Mouse (Mus musculus) cerebellum, adult (tissue): ENCODE measurements around the gene Eci3.
"Not testable (repeated sequence)": the region's sequence is repeated elsewhere in the genome, so short reads cannot be mapped to it uniquely, and the experiment has no call there.

ENCODE experiments used
- ATAC-seq: cut with Nextera tagmentation; 2 replicates; pipeline ENCODE4 v1.9.2; 2017; ENCODE audit warnings: mild to moderate bottlenecking, moderate library complexity, mixed read lengths; ENCODE audit not compliant: insufficient number of reproducible peaks, low FRiP score, low TSS enrichment

The Eci3 gene

DNA sequence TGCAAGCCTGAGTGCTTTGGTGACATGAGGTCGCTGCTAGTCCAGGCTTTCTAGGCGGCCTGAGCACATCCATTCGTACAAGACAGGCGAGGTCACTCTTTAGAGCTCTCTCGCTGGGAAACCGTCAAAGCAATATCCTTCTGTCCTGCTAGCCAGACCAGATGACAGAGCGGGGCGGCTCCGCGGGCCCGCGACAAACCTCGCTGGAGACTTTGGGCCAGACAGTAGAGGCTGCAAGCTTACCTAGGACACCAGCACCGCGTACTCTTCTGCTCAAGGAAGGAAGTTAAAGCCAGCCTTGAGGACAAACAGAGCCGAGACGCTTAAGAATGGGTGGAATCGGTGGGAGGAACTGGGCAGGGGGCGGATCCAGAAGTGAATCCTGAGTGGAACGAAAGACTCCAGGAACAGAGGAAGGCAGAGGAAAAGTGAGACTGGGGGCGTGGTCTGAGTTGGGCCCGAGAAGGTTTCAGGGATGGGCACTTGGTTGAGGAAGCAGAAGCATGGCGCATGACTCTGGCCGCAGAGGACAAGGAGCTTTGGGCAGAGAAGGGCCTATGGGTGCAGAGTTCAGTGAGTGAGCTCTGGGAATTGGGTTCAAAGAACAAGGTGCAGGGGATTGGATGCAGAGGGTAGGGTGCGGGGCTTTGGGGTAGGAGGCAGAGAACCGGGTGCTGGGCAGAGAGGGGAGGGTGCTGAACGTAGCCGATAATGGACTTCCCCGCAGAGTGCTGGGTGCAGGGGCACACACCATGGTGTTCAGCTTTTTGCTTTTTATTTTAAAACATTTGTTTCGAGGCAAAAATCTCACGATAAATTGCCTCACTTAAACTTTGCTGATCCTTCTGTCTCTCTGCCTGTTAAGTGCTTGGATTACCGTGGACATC lies at the start of gene Eci3:
Gene Eci3 (minus strand): TSS at position 300 of the 887 bp plus-strand sequence.
- ATAC-seq, result peak; percentile 31; the same call in 1 of the 2 replicates

DNA sequence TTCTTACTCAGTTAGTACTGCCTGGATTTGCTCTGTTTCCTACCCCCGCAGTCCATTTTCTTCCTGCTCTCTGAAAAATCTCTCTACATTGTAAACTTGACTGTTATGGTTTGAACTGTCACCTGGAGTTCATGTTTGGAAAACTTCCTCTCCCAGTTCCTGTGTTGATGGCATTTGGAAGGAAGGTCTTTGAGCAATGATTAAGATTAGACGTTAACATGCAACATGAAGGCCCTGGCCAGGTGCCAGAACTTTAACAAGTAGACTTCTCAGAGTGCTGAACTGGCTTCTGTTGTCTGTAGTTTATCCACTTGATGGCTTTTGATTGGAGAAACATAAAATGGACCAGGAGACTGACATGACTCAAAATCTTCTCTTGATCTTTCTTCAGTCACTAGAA lies 32.3 kb upstream of the Eci3 start:
- ATAC-seq, result no peak

DNA sequence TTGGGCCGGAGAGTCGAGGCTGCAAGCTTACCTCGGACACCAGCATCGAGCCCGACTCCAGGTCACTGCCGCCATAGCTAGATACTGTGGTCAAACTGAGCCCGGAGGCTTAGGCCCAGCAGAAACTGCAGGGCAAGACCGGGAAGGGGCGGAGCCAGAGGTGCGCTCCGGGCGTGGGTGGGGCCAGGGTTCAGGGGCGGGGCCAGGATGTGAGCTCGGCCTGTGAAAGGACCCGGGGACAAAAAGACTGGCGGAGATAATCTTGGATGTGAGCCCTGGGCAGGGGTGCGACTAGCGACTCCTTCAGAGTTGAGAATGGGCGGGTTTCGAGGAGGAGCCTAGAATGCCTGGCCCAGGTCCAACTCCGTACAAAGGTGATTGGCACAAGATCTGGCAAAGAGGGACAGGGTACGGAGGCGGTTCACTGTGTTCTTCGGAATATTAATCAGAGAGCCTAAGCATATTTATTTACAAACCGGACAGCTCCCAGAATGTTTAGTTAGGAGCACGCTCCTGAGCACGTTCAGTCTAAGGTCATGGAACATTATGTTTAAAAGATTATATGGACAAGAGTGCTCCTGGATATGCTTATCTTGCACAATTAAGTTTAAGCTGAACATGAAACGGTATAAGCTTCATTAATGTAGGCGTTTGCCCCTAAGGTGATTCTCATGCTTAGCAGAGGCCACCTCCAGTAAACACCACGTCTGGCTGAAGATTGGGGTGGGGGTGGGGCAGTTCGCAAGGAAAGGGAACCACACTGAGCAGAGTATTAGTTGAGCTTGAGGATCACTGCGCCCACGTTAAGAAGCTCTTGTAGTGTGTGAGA lies 30.6 kb upstream of the Eci3 start:
- peak; percentile 91 for ATAC-seq

DNA sequence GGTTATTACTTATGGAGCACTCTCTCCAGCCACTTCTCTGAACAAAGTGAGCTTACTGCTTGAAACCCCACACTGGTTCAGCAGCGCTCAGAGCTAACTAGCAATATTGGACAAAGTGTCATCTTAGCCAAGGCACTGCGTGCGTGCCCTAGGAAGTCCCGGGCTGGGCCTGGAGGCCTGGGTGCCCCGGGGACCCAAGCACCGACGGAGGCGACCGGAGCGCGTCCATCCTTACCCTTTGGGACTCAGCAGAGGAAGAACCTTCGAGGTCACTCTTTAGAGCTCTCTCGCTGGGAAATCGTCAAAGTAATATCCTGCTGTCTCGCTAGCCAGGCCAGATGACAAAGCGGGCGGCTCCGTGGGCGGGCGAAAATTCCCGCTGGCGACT lies 30.0 kb upstream of the Eci3 start:
- ATAC-seq, result peak; percentile 50

DNA sequence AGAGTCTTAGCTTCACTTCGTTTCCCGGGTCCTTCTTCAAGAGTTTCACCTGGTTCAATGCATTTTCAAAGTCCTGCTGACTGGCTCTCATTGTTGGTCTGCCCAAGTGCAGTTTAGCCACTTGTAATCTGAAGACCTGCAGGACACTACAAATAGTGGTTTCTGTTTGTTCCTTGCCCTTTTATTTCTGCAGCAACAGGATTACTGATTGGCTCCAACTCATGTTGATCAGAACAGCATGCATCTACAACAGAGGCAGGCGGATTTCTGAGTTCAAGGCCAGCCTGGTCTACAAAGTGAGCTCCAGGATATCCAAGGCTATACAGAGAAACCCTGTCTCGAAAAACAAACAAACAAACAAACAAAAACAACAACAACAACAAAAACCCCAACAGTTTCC lies 29.5 kb upstream of the Eci3 start:
- ATAC-seq, result no peak

DNA sequence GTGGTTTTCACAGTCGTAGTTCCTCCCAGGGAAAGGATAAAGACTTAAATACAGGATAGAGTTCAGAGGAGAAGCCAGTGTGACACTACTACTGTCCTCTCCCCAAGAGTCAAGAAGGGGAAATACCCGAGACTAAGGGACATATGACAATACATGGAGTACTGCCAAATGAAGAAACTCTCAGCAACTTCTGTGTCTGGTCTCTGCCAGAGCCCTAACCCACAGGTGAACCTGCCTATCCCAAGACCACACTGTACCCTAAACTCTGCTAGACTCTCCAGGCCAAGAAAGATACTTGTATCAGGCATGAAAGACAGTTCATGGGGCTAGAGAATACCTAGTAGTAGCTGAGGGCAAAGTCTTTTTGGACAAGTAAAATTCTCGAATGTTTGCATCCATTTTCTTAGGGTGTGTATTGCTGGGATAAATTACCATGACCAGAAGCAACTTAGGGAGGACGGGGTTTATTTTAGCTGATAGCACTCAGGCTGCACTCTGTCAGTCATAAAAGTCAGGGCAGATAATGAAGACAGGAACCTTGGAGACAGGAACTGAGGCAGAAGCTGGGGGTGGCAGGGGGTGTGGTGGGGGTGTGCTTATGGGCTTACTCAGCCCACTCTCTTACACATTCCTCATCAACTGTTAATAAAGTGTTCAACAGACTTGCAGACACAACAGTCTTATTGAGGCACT lies 28.1 kb upstream of the Eci3 start:
- ATAC-seq, result no peak

DNA sequence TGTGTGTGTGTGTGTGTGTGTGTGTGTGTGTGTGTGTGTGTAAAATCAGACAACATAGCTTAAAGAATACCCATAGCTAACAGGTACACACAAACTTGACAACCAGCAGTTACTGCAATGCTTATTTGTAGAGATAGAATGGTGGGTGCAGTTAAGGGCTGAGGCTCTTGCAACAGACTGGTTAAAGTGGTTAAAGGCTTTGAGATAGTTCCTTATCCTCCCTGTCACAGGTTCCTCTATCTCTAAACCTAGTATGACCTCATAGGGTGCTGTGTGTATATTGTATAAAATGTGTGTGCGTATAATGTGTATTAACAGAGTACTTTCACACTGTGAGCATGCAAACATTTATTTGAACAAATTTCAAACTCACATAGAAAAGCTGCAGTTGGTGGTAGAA lies 19.9 kb upstream of the Eci3 start:
- not testable (repeated sequence) for ATAC-seq

DNA sequence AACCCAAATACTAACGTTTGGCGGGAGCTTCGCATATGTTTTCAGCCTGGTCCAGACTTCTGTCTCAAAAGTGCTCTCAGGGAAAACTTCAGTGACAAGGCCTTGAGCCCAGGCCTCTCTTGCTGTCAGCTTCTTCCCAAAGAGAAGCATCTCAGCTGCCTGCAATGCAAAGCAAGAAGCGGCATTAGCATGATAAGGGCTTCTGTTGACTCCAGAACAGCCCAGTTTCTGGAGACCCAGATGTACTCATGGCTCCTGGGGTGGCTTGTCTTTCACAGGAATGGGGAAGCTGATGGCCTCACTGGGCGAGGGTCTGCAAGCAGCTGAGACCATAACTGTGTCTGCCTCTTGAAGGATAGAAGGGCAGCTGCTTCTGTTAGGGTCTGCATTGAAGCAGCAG lies 15.0 kb upstream of the Eci3 start:
- not testable (repeated sequence) for ATAC-seq

DNA sequence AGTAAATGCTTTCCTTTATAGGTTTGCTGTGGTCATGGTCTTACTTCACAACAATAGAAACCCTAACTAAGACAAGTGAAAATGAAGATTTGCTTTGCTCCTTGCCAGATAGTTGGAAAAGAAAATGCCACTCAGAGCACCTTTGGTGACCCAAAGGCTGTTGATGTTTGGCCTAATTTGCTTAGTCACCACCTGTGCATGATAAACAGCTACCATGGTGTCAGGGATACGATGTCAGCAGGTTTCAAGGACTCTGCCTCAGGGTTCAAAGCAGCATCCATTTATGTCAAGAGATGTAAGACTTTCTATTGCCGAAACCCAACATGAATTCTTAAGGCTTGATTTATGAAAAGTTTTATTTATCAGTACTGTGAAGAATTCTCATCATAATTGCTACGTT lies 13.8 kb upstream of the Eci3 start:
- ATAC-seq, result no peak

DNA sequence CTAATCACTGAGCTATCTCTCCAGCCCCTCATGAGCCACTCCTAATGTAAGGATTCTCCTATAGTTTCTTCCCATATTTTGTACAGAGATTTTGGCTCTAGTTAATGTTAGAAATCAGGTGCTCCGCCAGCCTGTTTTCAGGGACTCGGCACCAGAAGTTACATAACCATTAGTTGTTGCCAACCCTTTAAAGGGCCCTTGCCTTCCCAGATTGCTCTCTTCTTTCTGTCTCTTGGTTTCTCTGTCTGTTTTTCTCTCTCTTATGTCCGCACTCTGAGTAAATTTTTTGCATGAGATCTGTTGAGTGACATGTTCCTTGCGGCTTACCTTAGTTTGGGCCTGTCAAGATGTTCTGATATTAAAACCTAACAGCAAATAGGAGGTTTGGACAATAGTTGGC lies 12.5 kb upstream of the Eci3 start:
- no peak for ATAC-seq

DNA sequence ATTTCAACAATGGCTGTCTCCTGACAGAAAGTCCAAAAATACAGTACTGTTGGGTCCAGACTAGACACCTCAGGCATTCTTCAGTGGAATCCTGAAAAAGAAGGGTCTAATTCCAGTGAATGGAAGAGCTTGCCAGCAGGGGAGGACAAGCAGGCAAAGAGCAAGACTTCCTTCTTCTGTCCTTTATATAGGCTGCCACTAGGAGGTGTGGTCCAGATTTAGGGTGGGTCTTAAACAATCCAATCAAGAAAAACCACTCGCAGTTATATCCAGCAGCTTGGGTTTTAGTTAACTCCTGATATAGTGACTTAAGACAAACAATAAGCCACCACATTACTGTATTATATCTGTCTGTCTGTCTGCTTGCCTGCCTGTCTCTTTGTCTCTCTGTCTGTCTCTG lies 10.2 kb upstream of the Eci3 start:
- no peak for ATAC-seq

DNA sequence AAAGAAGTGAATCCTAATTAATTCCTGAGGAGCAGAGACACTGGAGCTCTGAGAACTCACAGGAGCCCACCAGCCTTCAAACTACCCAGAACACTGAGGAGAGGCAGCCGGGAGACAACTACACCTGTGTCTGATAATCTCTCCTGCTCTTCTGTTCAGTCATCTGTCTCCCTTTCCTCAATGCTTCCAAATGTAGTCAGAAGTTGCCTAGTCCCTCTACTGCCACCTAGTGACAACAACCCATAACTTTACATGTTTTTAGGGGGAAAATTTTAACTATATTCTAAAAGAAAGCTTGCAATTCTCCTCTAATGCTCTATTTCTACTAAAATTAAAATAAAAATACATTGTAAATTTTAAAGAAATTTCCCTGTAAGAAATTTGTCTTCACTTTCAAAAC lies 9.5 kb upstream of the Eci3 start:
- no peak for ATAC-seq

DNA sequence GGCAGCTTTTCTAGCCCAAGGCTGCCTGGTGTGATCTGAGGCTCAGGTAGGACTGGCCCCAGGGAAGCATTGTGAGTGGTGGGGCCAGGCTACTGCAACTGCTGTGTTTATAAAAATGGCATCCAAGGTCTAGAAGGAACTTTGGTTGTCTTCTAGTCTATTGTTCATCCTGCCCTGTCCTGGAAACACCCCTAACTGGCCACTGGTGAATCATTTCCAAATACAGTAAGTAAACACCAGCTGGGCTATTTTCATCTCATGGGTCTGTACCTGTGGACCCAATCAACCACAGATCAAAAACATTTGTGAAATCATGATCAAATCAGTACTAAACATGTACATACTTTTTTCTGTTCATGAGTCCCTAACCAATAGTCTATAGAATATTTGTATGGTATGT lies 8.8 kb upstream of the Eci3 start:
- not testable (repeated sequence) for ATAC-seq

DNA sequence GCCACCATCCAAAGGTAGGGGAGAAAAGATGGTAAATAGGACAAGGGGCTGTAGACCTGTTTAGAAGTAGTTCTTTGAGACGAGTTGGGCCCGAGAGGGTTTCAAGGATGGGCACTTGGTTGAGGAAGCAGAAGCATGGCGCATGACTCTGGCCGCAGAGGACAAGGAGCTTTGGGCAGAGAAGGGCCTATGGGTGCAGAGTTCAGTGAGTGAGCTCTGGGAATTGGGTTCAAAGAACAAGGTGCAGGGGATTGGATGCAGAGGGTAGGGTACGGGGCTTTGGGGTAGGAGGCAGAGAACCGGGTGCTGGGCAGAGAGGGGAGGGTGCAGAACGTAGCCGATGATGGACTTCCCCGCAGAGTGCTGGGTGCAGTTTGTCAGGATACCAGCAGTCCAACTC lies 2.0 kb upstream of the Eci3 start:
- ATAC-seq, result not testable (repeated sequence)

DNA sequence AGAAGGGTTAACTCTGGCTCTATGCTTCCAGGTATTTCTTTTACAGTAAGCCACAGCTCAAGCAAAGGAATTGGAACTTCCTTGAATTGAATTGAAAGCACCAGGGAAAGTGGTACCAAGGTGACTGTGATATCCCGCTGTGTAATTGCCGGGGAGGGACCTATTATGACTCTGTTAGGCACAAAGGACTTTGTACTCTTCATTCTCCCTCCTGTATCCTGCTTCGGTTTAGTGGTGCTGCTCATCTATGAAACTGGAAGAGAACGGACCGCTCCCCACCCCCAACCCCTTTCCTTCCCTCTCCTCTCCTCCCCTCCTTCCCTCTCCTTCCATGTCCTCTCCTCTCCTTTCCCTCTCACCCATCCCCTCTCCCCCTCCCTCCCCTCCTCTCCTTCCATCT lies 1.3 kb upstream of the Eci3 start:
- no peak for ATAC-seq

DNA sequence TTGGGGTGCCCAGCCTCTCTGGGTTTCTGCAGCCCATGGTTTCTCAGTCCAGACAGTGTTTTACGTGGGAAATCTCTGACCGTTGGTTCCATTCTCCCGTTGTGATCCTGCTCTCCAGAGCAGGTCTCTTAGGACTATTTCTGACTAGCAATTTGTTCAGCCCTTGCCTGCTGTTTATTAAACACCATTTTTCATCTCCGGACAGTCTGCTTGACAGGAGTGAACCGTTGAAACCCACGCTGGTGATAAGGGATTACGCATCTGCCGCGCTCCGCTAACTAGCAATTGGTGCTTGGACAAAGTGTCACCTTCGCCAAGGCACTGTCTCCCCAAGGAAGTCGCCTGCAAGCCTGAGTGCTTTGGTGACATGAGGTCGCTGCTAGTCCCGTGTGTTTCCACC lies 809 bp upstream of the Eci3 start:
- ATAC-seq, result no peak

DNA sequence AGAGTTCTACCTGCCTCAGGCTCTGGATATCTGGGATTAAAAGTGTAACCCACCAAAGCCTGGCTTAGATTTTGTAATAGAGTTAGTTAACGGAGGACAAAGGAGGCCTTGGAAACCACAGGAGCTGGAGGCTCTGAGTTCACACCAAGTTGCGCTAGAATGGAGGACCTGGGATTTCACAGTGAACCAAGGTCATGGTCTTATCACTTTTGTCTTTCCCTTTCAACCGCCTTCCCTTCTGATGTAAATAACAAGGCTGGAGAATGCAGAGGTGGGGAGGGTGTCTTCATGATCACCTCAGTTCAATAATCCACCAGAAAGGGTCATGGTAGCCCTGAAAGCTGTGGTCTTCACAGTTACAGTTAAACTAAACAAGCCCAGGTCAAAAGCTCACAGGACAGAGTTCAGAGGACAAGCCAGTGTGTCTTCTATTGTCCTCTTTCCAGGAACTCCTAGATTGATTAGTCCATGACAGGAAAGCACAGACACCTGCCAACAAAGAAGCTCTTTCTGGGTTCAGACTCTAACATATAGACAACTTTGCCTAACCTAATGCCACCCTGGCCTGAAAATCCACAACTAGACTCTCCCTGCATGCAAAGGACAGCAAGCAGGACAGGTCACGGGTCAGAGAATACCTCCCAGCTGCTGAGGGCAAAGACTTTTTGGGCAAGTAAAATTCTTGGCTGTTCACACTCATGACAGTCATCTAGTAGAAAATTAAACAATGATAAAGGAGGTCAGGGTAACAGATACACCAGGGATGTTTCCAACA lies 2.4 kb downstream of the Eci3 start:
- no peak for ATAC-seq

DNA sequence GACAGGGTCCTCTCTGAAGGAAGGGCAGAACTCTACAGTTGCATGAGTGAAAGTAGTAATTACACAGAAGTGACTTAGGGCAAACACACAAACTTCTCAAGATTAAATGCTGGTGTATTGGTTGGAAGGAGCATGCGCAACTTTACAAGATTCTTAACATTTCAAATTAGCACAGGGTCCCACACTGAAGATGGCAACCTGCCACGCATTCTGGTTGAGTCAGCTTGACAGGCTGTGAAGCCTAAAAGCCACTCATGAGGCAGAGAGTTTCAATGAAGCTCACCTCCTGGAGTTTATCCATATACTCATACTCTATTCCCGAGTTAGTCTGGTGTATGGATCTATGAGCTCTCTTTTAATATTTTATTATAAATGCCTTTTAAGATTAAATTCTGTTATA lies 5.5 kb downstream of the Eci3 start:
- ATAC-seq, result not testable (repeated sequence)

DNA sequence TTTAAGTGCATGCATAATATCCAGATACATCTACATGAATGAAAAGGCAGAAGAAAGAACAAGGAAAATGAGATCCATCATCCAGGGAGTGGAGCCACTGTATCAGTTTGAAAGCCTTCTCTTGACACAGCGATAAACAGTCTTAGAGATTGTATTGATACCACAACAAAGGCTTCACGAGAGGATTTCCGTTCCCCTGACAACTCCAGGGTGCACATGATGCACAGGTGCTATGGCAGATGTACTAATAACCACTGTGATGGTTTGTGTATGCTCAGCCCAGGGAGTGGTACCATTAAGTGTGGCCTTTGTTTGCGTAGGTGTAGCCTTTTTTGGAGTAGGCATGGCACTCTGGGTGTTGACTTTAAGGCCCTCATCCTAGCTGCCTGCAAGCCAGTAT lies 6.7 kb downstream of the Eci3 start:
- no peak for ATAC-seq

DNA sequence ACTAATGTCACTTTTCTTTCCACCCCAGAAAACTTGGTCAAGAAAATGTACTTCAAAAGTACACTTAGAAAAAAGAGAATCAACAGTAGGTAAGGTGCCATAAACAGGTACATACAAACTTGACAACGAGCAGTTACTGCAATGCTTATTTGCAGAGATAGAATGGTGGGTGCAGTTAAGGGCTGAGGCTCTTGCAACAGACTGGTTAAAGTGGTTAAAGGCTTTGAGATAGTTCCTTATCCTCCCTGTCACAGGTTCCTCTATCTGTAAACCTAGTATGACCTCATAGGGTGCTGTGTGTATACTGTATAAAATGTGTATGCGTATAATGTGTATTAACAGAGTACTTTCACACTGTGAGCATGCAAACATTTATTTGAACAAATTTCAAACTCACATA lies 12.2 kb downstream of the Eci3 start:
- ATAC-seq, result not testable (repeated sequence)
